Mouse (Mus musculus): ENCODE measurements around the gene Tnfrsf1a. TPM values are rescaled to one million over a fixed set of nuclear protein-coding genes. Genes with fewer than 3 reads are reported as not detected.

Gene Tnfrsf1a
- polyA plus RNA-seq, 1 experiment from 2014 or later: 81.8 TPM

DNA sequence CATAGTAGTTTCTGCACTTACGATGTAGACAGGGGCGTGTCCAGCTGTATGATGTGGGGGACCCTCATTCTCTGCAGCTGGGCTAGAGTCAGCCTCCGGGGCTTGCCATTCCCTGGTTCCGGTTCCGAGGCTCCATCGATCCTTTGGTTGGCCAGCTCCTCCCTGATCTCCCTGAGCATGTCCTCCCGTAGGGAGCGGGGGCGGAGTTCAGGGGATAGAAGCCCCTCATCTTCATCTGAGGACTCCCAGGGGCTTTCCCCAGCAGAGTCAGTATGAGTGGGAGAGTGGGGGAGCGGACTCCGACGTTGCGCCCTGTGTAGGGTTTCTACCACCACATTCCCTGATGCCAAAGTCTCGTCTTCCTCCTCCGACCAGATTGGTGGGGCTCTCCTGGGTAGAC lies 13.9 kb downstream of the Tnfrsf1a start:
- Histone ChIP-seq H3K9me3 (ENCODE audit: control insufficient read depth, low read length) (no peaks in the 10 kb centered on the region), H3K27ac (replicated peaks; ENCODE audit: low read depth, low read length) (no peak overlapping the region), H3K27me3 (replicated peaks; ENCODE audit: control insufficient read depth, insufficient read depth, low read length) (peaks cover 8% of the 10 kb centered on the region), H3K36me3 (ENCODE audit: control insufficient read depth, insufficient read depth, low read length) (peaks cover 48% of the 10 kb centered on the region), H3K4me1 (ENCODE audit: control insufficient read depth, insufficient read depth, low read length) (peaks cover 9% of the 10 kb centered on the region; the same call in 1 of the 2 replicates), H3K4me3 (ENCODE audit: low read depth, low read length) (no peak overlapping the region), H3K4me2 (ENCODE audit: low read depth, low read length) (peak overlapping the region; percentile 19; the same call in 1 of the 2 replicates), H3K9ac (ENCODE audit: low read depth, low read length) (no peak overlapping the region)
- ATAC-seq (ENCODE audit: low read depth): no peak
- 29% methylated on average over 15 of the region's 15 CpGs for WGBS
- no peak for DNase-seq (ENCODE audit: low spot score)

DNA sequence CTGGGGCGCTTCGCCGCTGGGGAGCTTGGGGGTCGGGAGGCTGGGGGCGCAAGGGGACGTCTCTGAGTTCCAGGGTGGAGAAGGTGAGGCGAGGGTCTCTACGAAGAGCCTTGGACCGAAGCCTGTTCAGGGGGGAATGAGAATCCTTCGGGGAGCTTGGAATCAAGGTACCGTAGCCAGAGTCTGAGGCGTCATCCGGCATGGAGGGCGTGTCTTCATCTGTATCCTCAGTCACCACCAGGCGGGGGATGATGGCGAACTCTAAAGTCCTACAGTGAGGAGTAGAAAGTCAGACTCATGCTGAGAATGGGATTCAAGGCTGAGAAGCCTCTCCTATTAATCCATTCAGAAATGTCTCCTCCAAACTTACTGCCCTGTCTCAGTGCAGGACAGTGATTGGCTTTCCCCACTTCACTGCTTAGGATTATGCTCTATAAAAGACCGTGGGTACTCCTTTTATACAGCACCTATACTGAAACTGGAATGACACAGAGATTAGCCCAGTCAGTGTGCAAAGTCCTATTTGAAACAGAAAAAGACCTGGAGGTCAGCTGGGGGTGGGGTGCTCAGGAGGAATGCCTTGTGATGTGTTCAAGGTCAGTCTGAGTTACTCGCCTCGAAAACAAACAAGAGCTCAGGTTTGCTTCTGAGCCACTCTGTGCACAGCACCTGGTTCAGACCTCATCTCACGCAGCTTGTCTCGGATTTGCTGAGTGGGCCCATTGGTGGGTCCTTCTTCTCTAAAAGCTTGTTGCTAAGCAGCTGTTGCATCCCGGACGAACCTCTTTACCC lies 14.5 kb downstream of the Tnfrsf1a start:
- no peak for ATAC-seq (ENCODE audit: low read depth)
- H3K4me1 ChIP-seq (ENCODE audit: control insufficient read depth, insufficient read depth, low read length): peaks cover 9% of the 10 kb centered on the region; the same call in 1 of the 2 replicates
- DNase-seq (ENCODE audit: low spot score): no peak
- no peak overlapping the region for H3K27ac ChIP-seq (replicated peaks; ENCODE audit: low read depth, low read length)
- H3K36me3 ChIP-seq (ENCODE audit: control insufficient read depth, insufficient read depth, low read length): peaks cover 42% of the 10 kb centered on the region
- peaks cover 8% of the 10 kb centered on the region for H3K27me3 ChIP-seq (replicated peaks; ENCODE audit: control insufficient read depth, insufficient read depth, low read length)
- WGBS: 10% methylated on average over 23 of the region's 23 CpGs
- no peak overlapping the region for H3K9ac ChIP-seq (ENCODE audit: low read depth, low read length)
- peak overlapping the region; percentile 19; the same call in 1 of the 2 replicates for H3K4me2 ChIP-seq (ENCODE audit: low read depth, low read length)
- H3K9me3 ChIP-seq (ENCODE audit: control insufficient read depth, low read length): no peaks in the 10 kb centered on the region
- H3K4me3 ChIP-seq (ENCODE audit: low read depth, low read length): no peak overlapping the region

DNA sequence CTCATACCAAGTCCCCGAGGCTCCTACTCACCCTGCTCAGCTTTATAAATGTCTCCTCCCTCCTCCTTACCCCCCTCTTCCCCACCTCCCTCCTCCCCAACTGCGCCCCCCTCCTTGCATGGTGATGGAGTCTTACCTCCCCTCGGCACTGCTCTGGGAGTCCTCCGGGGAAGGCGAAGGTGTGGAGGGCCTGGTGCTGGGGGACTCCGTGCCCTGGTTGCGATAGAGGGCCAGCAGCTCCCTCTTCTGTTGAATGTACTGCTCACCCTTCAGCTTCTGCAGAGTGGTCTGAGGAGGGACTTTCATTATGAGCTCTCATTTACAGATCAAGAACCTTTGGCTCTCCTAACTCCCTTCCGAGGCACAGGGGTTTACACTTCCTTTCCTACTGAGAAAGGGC lies 15.3 kb downstream of the Tnfrsf1a start:
- H3K4me1 ChIP-seq (ENCODE audit: control insufficient read depth, insufficient read depth, low read length): peaks cover 9% of the 10 kb centered on the region; the same call in 1 of the 2 replicates
- no peak overlapping the region for H3K4me2 ChIP-seq (ENCODE audit: low read depth, low read length)
- H3K4me3 ChIP-seq (ENCODE audit: low read depth, low read length): no peak overlapping the region
- H3K27me3 ChIP-seq (replicated peaks; ENCODE audit: control insufficient read depth, insufficient read depth, low read length): peaks cover 8% of the 10 kb centered on the region
- ATAC-seq (ENCODE audit: low read depth) (peak; percentile 37; the same call in 1 of the 2 replicates), DNase-seq (ENCODE audit: low spot score) (no peak)
- H3K9me3 ChIP-seq (ENCODE audit: control insufficient read depth, low read length): no peaks in the 10 kb centered on the region
- no peak overlapping the region for H3K9ac ChIP-seq (ENCODE audit: low read depth, low read length)
- WGBS: 9% methylated on average over 8 of the region's 8 CpGs
- H3K36me3 ChIP-seq (ENCODE audit: control insufficient read depth, insufficient read depth, low read length): peaks cover 34% of the 10 kb centered on the region
- H3K27ac ChIP-seq (replicated peaks; ENCODE audit: low read depth, low read length): no peak overlapping the region

DNA sequence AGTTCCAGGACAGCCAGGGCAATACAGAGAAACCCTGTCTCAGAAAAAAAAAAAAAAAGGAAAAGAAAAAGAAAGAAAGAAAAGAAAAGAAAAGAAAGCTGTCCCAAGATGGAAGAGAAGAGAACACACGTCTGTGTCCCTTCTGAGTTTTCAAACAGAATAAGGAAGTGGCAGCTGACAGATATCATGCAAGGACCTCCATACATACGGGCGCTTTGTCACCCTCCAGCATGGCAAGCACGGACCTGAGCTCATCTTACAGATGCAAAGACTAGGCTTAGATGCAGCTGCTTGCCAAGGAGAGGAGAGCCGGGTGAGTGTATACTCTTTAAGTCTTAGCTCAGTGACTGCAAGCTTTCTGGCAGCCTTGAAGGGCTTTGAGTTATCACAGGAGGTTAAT lies 16.4 kb downstream of the Tnfrsf1a start:
- DNase-seq (ENCODE audit: low spot score) (no peak), ATAC-seq (ENCODE audit: low read depth) (no peak)
- Histone ChIP-seq H3K36me3 (ENCODE audit: control insufficient read depth, insufficient read depth, low read length) (peaks cover 23% of the 10 kb centered on the region), H3K4me2 (ENCODE audit: low read depth, low read length) (no peak overlapping the region), H3K9ac (ENCODE audit: low read depth, low read length) (no peak overlapping the region), H3K4me1 (ENCODE audit: control insufficient read depth, insufficient read depth, low read length) (peaks cover 9% of the 10 kb centered on the region; the same call in 1 of the 2 replicates), H3K27ac (replicated peaks; ENCODE audit: low read depth, low read length) (no peak overlapping the region), H3K27me3 (replicated peaks; ENCODE audit: control insufficient read depth, insufficient read depth, low read length) (peaks cover 8% of the 10 kb centered on the region), H3K9me3 (ENCODE audit: control insufficient read depth, low read length) (no peaks in the 10 kb centered on the region), H3K4me3 (ENCODE audit: low read depth, low read length) (no peak overlapping the region)
- 81% methylated on average over 5 of the region's 5 CpGs for WGBS

DNA sequence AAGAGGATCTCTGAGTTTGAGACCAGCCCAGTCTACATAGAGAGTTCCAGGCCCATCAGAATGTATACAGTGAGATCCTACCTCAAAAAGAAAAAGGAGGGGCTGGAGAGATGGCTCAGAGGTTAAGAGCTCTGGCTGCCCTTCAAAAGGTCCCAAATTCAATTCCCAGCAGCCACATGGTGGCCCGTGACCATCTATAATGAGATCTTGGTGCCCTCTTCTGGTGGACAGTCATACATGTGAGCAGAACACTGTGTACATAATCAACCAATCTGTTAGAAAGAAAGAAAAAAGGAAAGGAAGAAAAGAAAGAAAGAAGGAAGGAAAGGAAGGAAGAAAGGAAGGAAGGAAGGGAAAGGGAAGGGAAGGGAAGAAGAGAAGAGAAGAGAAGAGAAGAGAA lies 17.0 kb downstream of the Tnfrsf1a start:
- Histone ChIP-seq H3K36me3 (ENCODE audit: control insufficient read depth, insufficient read depth, low read length) (peaks cover 17% of the 10 kb centered on the region), H3K9me3 (ENCODE audit: control insufficient read depth, low read length) (no peaks in the 10 kb centered on the region), H3K4me2 (ENCODE audit: low read depth, low read length) (no peak overlapping the region), H3K4me1 (ENCODE audit: control insufficient read depth, insufficient read depth, low read length) (peaks cover 9% of the 10 kb centered on the region; the same call in 1 of the 2 replicates), H3K27ac (replicated peaks; ENCODE audit: low read depth, low read length) (no peak overlapping the region), H3K4me3 (ENCODE audit: low read depth, low read length) (no peak overlapping the region), H3K9ac (ENCODE audit: low read depth, low read length) (no peak overlapping the region), H3K27me3 (replicated peaks; ENCODE audit: control insufficient read depth, insufficient read depth, low read length) (peaks cover 8% of the 10 kb centered on the region)
- ATAC-seq (ENCODE audit: low read depth) (no peak), DNase-seq (ENCODE audit: low spot score) (no peak)
- 77% methylated on average over 1 of the region's 1 CpGs for WGBS

DNA sequence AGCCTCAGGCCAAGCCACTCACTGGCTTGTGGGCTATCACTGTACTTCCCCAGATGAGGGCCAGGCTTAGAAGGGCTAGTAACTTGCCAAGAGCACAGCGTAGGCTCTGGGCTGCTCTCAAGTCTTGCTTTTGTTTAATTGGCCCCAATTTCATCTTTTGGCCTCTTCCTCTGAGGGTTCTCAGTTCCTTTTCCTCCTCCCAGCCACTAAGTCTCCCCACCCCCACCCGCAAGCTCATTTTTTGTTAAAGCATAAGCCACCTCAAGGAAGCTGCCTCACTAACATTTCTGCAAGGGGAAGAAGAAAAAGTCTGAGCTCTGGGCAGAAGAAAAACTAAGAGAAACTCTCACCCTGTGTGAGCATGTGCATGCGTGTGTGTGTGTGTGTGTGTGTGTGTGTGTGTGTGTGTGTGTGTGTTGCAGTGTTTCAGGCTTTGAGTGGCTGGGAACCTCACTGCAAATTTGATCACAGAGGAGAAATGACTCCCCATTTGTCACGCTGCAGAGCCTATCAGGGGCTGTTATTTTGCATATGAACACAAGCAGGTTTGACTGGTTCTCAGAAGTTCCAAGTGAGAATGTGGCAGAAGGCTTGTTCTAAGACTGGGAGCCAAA lies 18.7 kb downstream of the Tnfrsf1a start:
- WGBS: 39% methylated on average over 4 of the region's 4 CpGs
- no peaks in the 10 kb centered on the region; the same call in 1 of the 2 replicates for H3K27me3 ChIP-seq (replicated peaks; ENCODE audit: control insufficient read depth, insufficient read depth, low read length)
- H3K9me3 ChIP-seq (ENCODE audit: control insufficient read depth, low read length): no peaks in the 10 kb centered on the region
- H3K4me1 ChIP-seq (ENCODE audit: control insufficient read depth, insufficient read depth, low read length): peaks cover 8% of the 10 kb centered on the region; the same call in 1 of the 2 replicates
- H3K27ac ChIP-seq (replicated peaks; ENCODE audit: low read depth, low read length): peak overlapping the region; percentile 54
- H3K4me3 ChIP-seq (ENCODE audit: low read depth, low read length): no peak overlapping the region
- no peak overlapping the region for H3K4me2 ChIP-seq (ENCODE audit: low read depth, low read length)
- peak; percentile 83 for ATAC-seq (ENCODE audit: low read depth)
- H3K36me3 ChIP-seq (ENCODE audit: control insufficient read depth, insufficient read depth, low read length): no peaks in the 10 kb centered on the region
- peak; percentile 88 for DNase-seq (ENCODE audit: low spot score)
- no peak overlapping the region for H3K9ac ChIP-seq (ENCODE audit: low read depth, low read length)

DNA sequence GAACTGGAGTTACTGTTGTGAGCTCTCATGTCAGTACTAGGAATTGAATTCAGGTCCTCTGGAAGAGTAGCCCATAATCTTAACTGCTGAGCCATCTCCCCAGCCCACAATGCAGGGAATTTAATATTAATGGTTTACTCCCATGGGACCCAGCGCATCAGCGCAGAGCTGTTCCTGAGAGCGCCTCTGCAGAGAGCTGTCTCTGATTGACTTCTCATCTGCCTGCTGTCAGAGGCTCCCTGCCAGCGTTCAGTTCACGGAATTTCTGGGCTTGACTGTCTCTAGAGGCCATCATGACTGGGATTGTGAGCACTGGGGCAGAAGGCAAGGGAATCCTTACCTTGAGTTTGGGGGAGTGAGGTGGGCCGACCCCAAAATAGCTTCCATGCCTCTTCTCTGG lies 27.9 kb downstream of the Tnfrsf1a start:
- 50% methylated on average over 6 of the region's 6 CpGs for whole genome bisulfite sequencing
- ATAC-seq (ENCODE audit: low read depth) (no peak), DNase-seq (ENCODE audit: low spot score) (no peak)
- Histone ChIP-seq H3K4me2 (ENCODE audit: low read depth, low read length) (no peak overlapping the region), H3K27me3 (replicated peaks; ENCODE audit: control insufficient read depth, insufficient read depth, low read length) (peaks cover 42% of the 10 kb centered on the region), H3K9me3 (ENCODE audit: control insufficient read depth, low read length) (no peaks in the 10 kb centered on the region), H3K36me3 (ENCODE audit: control insufficient read depth, insufficient read depth, low read length) (no peaks in the 10 kb centered on the region), H3K4me1 (ENCODE audit: control insufficient read depth, insufficient read depth, low read length) (peaks cover 20% of the 10 kb centered on the region), H3K4me3 (ENCODE audit: low read depth, low read length) (no peak overlapping the region), H3K27ac (replicated peaks; ENCODE audit: low read depth, low read length) (peak overlapping the region; percentile 44; the same call in 1 of the 2 replicates), H3K9ac (ENCODE audit: low read depth, low read length) (no peak overlapping the region)

DNA sequence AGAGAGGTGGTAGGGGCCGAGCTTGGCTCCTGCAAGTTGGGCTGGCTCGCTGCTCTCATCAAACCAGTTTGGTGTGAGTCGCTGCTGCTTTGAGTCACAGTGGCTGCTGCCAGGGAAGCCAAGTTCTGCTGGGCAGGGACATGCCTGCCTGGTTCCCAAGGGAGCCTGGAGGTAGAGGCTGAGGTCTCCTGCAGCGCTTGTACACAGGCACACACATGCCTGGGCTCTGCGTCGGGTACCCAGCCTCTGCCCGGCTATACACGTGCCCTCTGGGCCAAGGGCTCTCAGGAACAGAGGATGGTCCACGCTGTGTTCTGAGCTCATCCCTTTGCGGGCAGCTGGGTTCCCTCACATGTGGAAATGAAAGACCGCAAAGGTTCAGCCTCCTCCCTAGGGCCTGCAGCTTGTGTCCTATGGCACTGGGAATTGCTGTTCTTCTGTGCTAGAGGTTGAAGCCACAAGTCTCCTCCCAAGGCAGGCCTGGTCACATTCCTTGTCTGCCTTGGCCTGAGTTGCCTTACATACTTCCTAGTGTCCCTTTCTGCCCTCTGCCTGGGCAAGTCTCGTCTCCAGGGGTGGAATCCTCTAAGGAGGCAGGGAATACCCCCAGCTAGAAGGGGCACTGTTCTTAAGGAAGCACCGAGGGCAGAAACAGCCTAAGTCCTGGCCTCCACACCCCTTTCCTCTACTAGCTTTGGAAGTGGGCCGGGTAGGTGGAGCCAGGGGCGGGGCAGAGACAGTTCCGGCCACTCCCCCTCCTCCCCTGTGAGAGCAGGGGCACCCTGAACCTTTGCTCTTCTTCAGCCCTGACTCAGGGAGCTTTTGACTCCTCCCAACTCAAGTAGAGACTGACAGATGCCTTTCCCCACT lies 28.7 kb downstream of the Tnfrsf1a start:
- Histone ChIP-seq H3K9me3 (ENCODE audit: control insufficient read depth, low read length) (no peaks in the 10 kb centered on the region), H3K36me3 (ENCODE audit: control insufficient read depth, insufficient read depth, low read length) (no peaks in the 10 kb centered on the region), H3K4me1 (ENCODE audit: control insufficient read depth, insufficient read depth, low read length) (peaks cover 20% of the 10 kb centered on the region), H3K4me2 (ENCODE audit: low read depth, low read length) (peak overlapping the region; percentile 23; the same call in 1 of the 2 replicates), H3K4me3 (ENCODE audit: low read depth, low read length) (no peak overlapping the region), H3K9ac (ENCODE audit: low read depth, low read length) (no peak overlapping the region), H3K27me3 (replicated peaks; ENCODE audit: control insufficient read depth, insufficient read depth, low read length) (peaks cover 49% of the 10 kb centered on the region), H3K27ac (replicated peaks; ENCODE audit: low read depth, low read length) (peak overlapping the region; percentile 44; the same call in 1 of the 2 replicates)
- 34% methylated on average over 16 of the region's 16 CpGs for WGBS
- ATAC-seq (ENCODE audit: low read depth): peak; percentile 62
- peak; percentile 74 for DNase-seq (ENCODE audit: low spot score)

All from embryonic facial prominence, embryonic 14.5 days (tissue).